Mouse (Mus musculus) heart, adult 11 months (tissue): ENCODE measurements at regions not wholly inside any gene's neighbourhood (a gene's known extent, or its start where the extent isn't known, plus 50 kb on each side); places are given as distances from the start of the nearest gene placed in this dataset.

ENCODE experiments used
- DNase-seq: peaks from one replicate; pipeline ENCODE4 v3.0.0; 2022

GRCm38 (mm10) chr6:127317309-127317708 is 129.3 kb upstream of the Parp11 start:
- no peak for DNase-seq

- no peak for DNase-seq
These were observed 127.7 kb upstream of the Parp11 start for GRCm38 (mm10) chr6:127318746-127319582.

GRCm38 (mm10) chr6:127320600-127320999 is 126.0 kb upstream of the Parp11 start:
- no peak for DNase-seq

GRCm38 (mm10) chr6:127321031-127321430 is 125.6 kb upstream of the Parp11 start:
- DNase-seq: no peak

- no peak for DNase-seq
These were observed 124.2 kb upstream of the Parp11 start for GRCm38 (mm10) chr6:127322398-127322797.

GRCm38 (mm10) chr6:127324984-127325383 is 121.7 kb upstream of the Parp11 start:
- DNase-seq: no peak

- no peak for DNase-seq
These were observed 120.9 kb upstream of the Parp11 start for GRCm38 (mm10) chr6:127325596-127326332.

- DNase-seq: no peak
These were observed 120.3 kb upstream of the Parp11 start for GRCm38 (mm10) chr6:127326333-127326729.

GRCm38 (mm10) chr6:127329191-127330014 is 117.2 kb upstream of the Parp11 start:
- no peak for DNase-seq

- peak; percentile 99 for DNase-seq
These were observed 116.5 kb upstream of the Parp11 start for GRCm38 (mm10) chr6:127330015-127330705.

- DNase-seq: peak; percentile 92
These were observed 115.5 kb upstream of the Parp11 start for GRCm38 (mm10) chr6:127331091-127331490.

GRCm38 (mm10) chr6:127334256-127334655 is 112.4 kb upstream of the Parp11 start:
- DNase-seq: no peak

- DNase-seq: peak; percentile 96
These were observed 111.2 kb upstream of the Parp11 start for GRCm38 (mm10) chr6:127335462-127335886.

- DNase-seq: no peak
These were observed 110.5 kb upstream of the Parp11 start for GRCm38 (mm10) chr6:127335996-127336660.

GRCm38 (mm10) chr6:127336681-127337397 is 109.8 kb upstream of the Parp11 start:
- no peak for DNase-seq

- DNase-seq: no peak
These were observed 109.2 kb upstream of the Parp11 start for GRCm38 (mm10) chr6:127337398-127337871.

GRCm38 (mm10) chr6:127338412-127338811 is 108.2 kb upstream of the Parp11 start:
- no peak for DNase-seq

- no peak for DNase-seq
These were observed 105.0 kb upstream of the Parp11 start for GRCm38 (mm10) chr6:127341604-127342003.

GRCm38 (mm10) chr6:127348770-127349409 is 97.8 kb upstream of the Parp11 start:
- no peak for DNase-seq

- DNase-seq: no peak
These were observed 97.0 kb upstream of the Parp11 start for GRCm38 (mm10) chr6:127349479-127350110.
